Mouse (Mus musculus): Measurements from ENCODE around the gene Foxp4.

Foxp4 gene

GRCm38 (mm10) chr17:47897956-47898752 is 26.3 kb downstream of the Foxp4 start:
- no peak for DNase-seq (ENCODE audit: low spot score in 2 of 2)

- DNase-seq (ENCODE audit: low spot score in 2 of 2) = no peak
These were observed 34.7 kb downstream of the Foxp4 start for GRCm38 (mm10) chr17:47889727-47890126.

DNA sequence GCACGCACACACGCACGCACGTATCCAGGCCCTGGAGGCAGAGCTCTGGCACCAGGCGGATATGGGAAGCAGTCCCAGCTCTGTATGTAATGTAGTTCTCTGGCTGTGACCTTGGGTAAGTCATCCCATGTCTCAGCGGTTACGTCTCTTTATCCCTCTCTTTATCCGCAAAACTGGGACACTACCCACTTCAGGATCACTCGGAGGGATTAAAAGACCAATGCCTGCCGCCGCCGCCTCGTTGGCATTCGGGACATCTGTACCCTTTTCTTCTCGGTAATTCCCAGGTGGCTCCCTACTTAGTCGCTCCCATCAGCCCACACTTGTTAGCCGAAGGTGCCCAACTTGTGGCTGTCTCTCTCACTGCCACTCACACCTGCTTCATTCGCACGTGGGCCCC is 35.2 kb downstream of the Foxp4 start:
- no peak for DNase-seq (ENCODE audit: low spot score in 2 of 2)

GRCm38 (mm10) chr17:47888641-47889040 is 35.8 kb downstream of the Foxp4 start:
- DNase-seq (ENCODE audit: low spot score in 2 of 2) = no peak

DNA sequence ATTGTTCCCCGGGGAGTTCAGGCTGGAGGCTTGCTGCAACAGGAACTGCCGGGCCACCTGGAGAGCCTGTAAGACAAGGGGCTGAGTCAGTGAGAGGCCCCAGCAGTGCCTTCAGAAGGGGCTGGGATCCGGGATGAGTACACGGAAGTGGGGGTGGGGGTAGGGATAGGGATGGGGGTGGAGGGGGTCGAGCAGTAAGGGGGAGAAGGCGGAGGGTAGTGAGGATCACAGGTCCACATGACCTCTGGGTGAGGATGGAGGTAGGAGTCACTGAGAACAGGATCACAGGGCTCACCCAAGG is 36.3 kb downstream of the Foxp4 start:
- DNase-seq (ENCODE audit: low spot score in 2 of 2) = no peak

- no peak for DNase-seq (ENCODE audit: low spot score in 2 of 2)
These were observed 36.9 kb downstream of the Foxp4 start for GRCm38 (mm10) chr17:47887381-47888154.

DNA sequence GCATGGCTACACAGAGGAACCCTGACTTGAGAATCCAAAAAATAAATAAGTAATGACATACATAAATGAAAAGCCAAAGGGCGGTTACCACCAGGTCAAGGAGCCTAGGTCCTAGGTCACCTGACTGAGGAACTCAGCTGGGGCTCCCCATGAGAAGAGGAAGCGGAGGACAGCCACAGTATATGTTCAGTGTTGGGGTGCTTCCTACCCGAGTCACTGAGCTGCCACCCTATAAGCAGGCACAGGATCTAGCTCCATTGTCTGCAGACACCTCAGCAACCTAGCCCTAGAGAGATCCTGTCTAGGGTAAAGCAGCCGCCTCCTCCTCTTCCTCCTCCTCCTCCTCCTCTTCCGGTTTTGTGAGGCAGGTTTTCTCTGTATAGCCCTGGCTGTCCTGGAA is 41.3 kb downstream of the Foxp4 start:
- DNase-seq (ENCODE audit: low spot score in 2 of 2) = no peak

DNA sequence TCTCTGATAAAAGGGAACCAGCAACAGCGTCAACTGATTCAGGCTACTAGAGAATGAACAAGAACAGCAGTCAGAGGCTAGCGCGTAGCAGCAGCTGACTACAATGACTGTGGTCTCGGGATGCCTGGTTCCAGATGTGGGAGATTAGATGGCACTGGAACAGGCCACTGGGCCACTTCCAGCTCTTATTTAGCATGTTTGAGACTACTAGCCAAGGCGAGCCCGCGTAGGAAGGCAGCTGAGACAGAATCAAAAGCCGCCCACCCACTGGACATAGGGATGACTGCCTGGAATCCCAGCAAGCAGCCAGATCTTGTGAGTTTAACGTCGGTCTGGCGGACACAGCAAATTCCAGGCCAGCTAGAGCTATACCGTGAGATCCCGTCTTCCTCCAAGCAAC is 43.1 kb downstream of the Foxp4 start:
- DNase-seq (ENCODE audit: low spot score in 2 of 2) = peak; percentile 33 to 49

DNA sequence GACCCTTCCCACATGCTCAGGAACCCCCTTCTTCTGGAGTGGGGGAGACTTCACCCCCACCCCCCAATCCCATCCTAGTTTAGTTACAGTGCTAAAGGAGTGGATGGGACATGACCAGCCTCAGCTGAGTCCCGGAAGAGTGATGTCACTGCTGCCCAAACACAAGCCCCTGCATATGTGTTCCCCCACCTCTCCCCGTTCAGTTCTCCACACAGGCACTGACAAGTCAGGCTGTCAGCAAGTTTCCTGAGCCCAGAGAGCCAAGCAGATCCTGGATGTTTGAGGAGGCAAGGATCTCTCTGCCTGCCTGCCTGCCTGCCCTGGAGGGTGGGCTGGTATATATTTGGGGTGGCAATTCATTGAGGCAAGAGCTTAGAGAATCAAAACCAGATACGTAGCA is 45.2 kb downstream of the Foxp4 start:
- DNase-seq (ENCODE audit: low spot score in 2 of 2) = no peak

GRCm38 (mm10) chr17:47878378-47879089 is 45.9 kb downstream of the Foxp4 start:
- DNase-seq (ENCODE audit: low spot score in 2 of 2) = peak; percentile 70 to 78

DNA sequence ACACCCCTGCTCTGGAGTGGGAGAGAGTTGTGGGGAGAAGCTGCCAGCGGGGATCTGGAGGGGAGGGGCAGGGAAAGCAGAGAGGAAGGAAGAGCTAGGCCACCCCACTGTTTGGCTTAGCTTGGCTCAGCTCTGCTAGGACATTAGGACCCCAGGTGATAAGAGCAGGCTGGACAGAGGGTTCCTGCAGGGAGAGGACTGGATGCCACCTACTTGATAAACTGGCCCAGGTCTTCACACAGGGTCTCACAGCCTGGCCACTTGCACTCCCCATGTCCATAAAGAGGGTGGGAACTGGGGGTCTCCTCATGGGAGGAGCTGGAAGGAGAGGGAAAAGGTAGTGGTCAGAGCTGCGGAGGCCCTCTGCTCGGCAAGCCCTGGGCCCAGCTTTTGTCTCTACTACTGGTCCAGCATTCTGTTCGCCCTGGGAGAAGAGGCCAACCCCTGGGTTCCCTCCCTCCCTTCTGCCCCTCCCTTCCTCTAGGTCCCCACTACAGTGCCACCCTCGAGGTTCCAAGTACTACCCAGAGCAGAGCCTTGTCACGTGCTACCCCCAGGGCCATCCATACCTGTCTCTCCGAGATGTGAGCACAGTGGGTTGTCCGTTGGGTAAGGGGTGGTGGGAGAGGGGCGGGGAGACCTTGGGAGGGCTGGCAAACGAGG is 46.6 kb downstream of the Foxp4 start:
- DNase-seq (ENCODE audit: low spot score in 2 of 2) = no peak

DNA sequence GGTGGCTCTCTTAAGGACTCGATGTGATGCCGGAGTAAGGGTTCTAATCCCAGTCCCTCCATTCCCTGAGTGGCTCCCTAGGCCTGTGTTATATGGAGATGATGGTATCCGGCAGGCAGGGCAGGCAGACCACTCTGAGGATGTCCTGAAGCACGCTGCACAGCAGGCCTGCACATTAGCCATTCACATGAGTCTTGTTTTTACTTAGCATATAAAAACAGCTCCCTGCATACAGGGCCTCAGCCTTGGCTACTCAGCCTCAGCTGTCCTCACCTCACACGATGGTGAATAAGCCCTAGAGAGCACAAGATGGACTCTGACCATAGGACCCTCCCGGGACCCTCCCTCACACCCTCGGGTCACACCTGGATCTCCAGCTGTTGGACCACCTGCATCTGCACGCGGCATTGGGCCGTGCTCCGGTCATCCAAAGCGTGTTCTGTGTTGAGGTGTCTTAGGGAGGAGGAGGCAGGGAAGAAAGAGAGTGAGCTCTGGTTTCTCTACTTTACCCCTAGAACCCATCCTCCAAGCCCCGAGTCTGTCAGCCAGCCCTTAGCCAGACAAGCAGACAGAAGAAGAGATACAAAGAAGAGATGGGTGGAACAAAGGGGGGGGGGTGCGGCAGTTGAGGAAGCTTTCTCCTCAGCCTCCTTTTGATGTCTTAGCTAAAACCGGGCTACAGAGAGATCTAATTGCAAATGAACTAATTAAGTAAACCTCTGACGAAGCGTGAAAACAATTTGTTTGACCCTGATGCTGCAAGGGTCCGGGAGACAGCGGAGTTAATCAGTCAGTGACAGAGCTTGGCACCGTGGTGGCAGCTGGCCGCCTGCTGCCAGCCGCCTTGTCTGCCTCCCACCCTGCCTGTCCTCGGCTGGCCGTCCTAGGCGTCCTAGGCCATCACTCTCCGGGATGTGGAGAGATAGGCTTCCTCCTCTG is 47.4 kb downstream of the Foxp4 start:
- DNase-seq (ENCODE audit: low spot score in 2 of 2) = no peak

- DNase-seq (ENCODE audit: low spot score in 2 of 2) = peak; percentile 93 to 95
These were observed 51.1 kb downstream of the Foxp4 start for GRCm38 (mm10) chr17:47873341-47873791.

- DNase-seq (ENCODE audit: low spot score in 2 of 2) = no peak
These were observed 52.0 kb downstream of the Foxp4 start for GRCm38 (mm10) chr17:47872311-47873011.

DNA sequence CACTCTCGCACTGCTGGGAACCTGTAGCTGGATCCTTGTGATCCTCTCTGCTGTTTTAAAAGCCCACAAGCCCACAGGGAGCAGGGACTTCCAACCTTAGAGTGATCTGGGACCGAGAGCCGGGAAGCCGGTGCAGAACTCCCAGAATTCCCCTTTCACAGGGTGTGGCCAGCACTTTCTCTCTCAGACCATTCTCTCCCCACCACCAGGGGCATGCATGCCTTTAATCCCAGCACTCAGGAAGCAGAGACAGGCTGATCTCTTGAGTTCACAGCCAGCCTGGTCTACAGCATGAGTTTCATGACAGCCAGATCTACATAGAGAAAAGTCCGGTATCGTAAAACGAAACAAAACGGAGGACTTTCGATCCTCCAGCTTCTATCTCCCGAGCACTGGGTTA is 54.6 kb downstream of the Foxp4 start:
- no peak for DNase-seq (ENCODE audit: low spot score in 2 of 2)

- no peak for DNase-seq (ENCODE audit: low spot score in 2 of 2)
These were observed 58.4 kb downstream of the Foxp4 start for GRCm38 (mm10) chr17:47866037-47866436.

GRCm38 (mm10) chr17:47864496-47864895 is 59.9 kb downstream of the Foxp4 start:
- DNase-seq (ENCODE audit: low spot score in 2 of 2) = peak; percentile 81 to 87

DNA sequence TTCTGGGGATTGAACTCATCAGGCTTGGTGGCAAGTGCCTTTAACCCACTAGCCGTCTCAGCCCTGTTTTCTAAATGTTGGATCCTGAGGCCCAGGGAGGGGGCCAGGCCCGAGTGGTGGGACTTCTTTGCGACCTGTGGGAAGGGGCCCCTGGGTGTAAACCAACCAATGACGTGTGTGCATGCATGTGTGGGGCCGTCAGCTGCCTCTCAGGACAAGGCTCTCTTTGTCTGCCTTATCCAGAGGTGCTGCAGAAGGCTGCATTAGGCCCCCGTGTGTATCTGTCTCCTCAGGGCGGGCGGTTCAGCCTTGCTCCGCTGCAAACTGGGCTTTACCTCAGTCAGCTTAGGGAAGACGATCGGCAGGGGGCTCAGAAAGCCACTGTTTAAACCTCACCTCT is 61.0 kb downstream of the Foxp4 start:
- DNase-seq (ENCODE audit: low spot score in 2 of 2) = no peak

GRCm38 (mm10) chr17:47863023-47863422 is 61.4 kb downstream of the Foxp4 start:
- DNase-seq (ENCODE audit: low spot score in 2 of 2) = no peak

DNA sequence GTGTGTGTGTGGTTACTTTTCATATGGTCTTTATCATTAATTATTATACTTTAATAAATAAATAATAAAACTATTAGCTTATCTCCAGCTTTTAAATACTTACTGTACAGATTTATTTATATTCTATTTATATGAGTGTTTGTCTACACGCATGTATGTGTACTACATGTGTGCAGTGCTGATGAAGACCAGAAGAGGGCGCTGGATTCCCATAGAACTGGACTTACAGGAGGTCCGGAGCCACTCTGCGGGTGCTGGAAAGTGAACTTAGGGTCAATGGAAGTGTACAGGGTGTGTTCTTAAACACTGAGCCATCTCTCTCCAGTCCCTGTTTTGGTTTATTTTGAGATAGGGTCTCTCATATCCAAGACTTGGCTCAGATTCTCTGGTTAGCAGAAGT is 68.9 kb downstream of the Foxp4 start:
- no peak for DNase-seq (ENCODE audit: low spot score in 2 of 2)
